Mouse (Mus musculus) small intestine, adult 2 months (tissue): Measurements from ENCODE around the gene Ctsa.

Experiments used
- CTCF ChIP-seq: fragments of 200-500 bp; IDR thresholded peaks from 2 replicates; pipeline ENCODE4 v1.5.1; 2012; ENCODE audit warnings: low read depth, mild to moderate bottlenecking, control low read depth, inconsistent platforms, low read length, moderate library complexity, mixed read lengths; ENCODE audit not compliant: insufficient replicate concordance, insufficient read length; ENCODE audit errors: extremely low read depth
- POLR2A ChIP-seq: fragments of 200-500 bp; IDR thresholded peaks from 2 replicates; pipeline ENCODE4 v1.6.1; 2012; ENCODE audit warnings: low read depth, mild to moderate bottlenecking, control low read depth, inconsistent platforms, low read length, moderate library complexity

DNA sequence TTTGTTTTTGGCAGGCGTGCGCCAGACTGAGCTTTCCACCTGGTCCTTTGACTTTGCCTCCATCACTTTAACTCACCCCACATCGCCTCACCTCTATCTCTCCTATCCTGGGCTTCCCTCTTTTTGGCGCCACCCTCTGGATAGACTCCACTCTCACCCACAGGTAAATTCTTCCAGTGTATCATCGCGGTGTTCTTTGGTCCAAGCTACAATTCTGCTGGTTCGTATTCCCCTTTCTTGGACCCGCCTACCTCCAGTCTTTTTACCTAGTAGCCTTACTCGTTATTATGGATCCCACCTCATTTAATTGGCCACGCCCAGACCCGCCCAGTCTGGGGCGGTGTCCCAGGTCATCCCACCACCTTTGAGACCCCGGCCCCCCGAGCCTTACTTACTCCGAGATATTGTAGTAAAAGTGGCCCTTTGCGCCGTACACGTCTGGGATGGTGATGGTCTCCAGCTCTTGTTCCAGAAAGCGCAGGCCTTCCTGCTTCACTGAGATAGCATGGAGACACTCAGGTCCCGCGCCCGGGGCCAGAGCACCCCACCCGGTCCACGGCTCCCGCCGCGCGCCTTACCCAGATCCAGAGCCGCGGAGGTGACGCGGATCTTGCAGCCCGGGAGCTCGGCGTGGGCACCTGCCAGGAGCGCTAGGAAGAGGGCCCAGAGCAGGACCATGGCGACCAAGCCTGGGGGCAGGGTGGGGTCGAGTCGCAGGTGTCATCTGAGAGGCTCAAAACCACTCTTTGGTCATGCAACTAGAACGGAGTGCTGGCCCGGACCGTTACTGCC lies 23.8 kb downstream of the Ctsa start:
- no peak for TF ChIP-seq POLR2A
- TF ChIP-seq CTCF, result no peak
